Mouse (Mus musculus) CD4-positive helper T cell, adult 2 months (primary cell): ENCODE results near the gene Olfr1042.
"Not testable (repeated sequence)": the region's sequence is repeated elsewhere in the genome, so short reads cannot be mapped to it uniquely, and the experiment has no call there.

Experiments used
- DNase-seq: peaks from one replicate; pipeline ENCODE4 v3.0.0-alpha.2; 2012; ENCODE audit warnings: low read depth, missing footprints, low spot score

Gene Olfr1042

GRCm38 (mm10) chr2:86161738-86162137 is at the start of gene Olfr1042:
TSS of gene Olfr1042 (minus strand) at chr2:86161838.
- no peak for DNase-seq

- DNase-seq, result no peak
These were observed 41.3 kb upstream of the Olfr1042 start, which contains the start of gene Olfr1045 for GRCm38 (mm10) chr2:86202909-86203308. TSS of gene Olfr1045 (minus strand) at chr2:86203009.

- no peak for DNase-seq
These were observed 34.2 kb upstream of the Olfr1042 start for GRCm38 (mm10) chr2:86195863-86196262.

- no peak for DNase-seq
These were observed 23.9 kb upstream of the Olfr1042 start, which contains the start of gene Olfr52 for GRCm38 (mm10) chr2:86185583-86185982. TSS of gene Olfr52 (minus strand) at chr2:86185683.

- DNase-seq, result no peak
These were observed 18.3 kb upstream of the Olfr1042 start for GRCm38 (mm10) chr2:86179950-86180349.

- DNase-seq, result no peak
These were observed 16.1 kb upstream of the Olfr1042 start, which contains the start of gene Olfr1044 for GRCm38 (mm10) chr2:86177720-86178119. TSS of gene Olfr1044 (minus strand) at chr2:86177820.

- DNase-seq, result not testable (repeated sequence)
These were observed 13.8 kb upstream of the Olfr1042 start for GRCm38 (mm10) chr2:86175422-86175821.

GRCm38 (mm10) chr2:86167422-86167821 is 5.8 kb upstream of the Olfr1042 start, which contains the start of gene Olfr1043:
TSS of gene Olfr1043 (minus strand) at chr2:86167522.
- DNase-seq, result no peak

GRCm38 (mm10) chr2:86146632-86147031 is 15.0 kb downstream of the Olfr1042 start, which contains the start of gene Olfr1040:
TSS of gene Olfr1040 (minus strand) at chr2:86146732.
- DNase-seq, result no peak

GRCm38 (mm10) chr2:86135828-86136227 is 25.8 kb downstream of the Olfr1042 start, which contains the start of gene Olfr1039:
TSS of gene Olfr1039 (minus strand) at chr2:86135928.
- DNase-seq, result no peak
